Mouse (Mus musculus) adrenal gland, adult 2 months (tissue): ENCODE measurements around the gene Fank1. TPM values are rescaled to one million over a fixed set of nuclear protein-coding genes. Genes with fewer than 3 reads are reported as not detected.
A peak's percentile ranks its signal among the peaks of the same experiment; 100 is the strongest.
"Not testable (repeated sequence)": the region's sequence is repeated elsewhere in the genome, so short reads cannot be mapped to it uniquely, and the experiment has no call there.

Source experiments
- DNase-seq: peaks from one replicate; pipeline ENCODE4 v3.0.0; 2021
- polyA plus RNA-seq: library from polyadenylated mRNA; depleted of rRNA; stranded (reverse); fragments of >200 nt; gene quantifications from 2 replicates; pipeline ENCODE4 v1.2.3, GENCODE M21; 2012
- total RNA-seq, 2 experiments: library from RNA; stranded (reverse); gene quantifications; 2 replicates each; pipeline ENCODE4 v1.2.3; 2021

The Fank1 gene
- total and polyA plus RNA-seq, 3 experiments = 0.10 to 0.24 TPM; not detected in 1

DNA sequence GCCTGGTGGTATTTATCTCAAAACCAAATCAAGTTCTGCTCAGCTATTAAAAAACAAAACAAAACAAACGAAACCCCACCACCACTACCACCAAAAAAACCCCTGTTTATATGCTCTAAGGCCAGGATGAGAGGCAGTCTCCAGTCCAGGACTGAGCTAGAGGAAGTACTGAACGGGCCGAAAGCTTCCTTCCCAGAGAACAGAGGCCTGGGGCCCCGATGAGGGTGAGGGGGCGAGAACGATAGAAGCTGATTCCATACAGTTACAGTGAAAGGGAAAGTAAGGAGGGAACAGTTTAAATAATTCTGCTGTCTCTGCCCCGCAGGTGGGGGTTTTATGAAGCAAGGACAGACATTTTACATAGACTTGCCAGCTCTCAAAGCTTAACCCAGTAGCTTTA lies 52.9 kb downstream of the Fank1 start:
- DNase-seq = no peak

DNA sequence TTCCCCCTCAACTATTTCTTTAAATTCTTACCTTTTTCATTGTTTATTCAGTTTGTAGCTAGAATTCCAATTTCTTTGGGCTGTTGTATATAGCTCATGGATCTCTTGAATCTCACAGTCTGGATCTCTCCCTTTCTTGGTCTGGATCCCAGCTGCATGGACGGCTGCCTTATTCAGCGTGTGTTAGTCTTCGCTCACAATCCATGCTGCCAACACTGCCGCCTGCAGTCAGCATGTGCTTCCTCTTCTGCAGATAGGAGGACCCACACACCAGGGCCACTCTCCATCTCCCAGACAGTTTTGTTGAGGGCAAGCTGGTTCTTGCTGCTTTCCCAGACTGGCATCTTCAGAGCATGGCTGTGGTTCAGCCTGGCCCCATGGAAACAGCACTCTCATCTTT lies 62.9 kb downstream of the Fank1 start:
- no peak for DNase-seq

DNA sequence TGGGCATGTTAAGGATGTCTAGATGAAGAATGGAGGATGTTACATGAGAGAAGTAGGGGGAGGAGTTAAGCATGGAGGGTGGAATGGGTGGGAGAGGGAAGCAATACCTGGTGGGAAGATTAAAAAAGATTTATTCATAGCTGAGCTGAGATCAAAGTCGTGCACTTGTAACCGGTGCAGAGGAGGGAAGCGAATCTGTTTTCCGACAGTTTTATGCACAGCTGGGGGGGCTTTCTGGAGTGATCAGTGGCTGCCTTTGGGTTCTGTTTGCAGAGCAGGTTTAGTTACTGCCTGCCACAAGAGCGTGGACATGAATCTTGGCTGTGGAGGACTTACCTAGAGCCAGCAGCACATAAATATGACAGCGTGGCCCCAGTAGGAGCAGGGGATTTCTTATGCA lies 65.4 kb downstream of the Fank1 start:
- DNase-seq = no peak

DNA sequence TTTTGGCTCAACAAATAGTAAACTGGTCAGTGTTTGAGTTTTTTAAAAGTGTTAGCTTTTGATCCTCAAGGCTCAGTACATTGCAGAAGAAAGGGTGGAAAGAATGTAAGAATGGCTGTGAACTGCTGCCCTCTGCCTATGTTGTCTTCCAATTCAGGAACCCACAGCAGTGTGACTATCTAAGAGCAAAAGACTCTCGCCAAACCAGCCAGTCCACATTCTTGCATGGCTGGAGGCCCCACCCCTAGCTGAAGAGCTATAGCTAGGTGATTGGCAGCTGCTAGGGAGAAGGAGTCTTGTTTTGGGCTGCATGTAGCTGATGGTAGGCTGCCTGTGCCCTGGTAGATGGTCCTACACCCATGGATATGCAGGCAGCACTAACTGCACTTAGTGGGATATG lies 70.5 kb downstream of the Fank1 start:
- DNase-seq = no peak

DNA sequence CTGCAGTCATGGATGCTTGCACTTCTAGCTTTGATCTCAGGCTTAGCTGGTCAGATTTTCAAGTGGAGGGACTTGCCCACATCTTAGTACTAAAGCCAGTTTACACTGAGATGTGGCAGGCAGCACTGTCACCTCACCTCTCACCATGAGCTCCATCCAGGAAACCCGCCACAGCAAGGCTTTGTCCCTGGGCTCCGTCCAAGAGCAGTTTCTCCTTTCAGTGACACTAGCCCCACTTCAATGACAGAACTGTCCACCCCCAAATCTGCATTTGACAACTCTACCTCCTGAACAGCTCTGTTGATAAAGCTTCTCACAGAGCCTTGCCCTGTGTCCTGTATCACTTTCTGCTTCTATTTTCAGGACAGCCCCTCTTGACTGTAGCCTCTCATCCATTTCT lies 71.5 kb downstream of the Fank1 start:
- DNase-seq = no peak

DNA sequence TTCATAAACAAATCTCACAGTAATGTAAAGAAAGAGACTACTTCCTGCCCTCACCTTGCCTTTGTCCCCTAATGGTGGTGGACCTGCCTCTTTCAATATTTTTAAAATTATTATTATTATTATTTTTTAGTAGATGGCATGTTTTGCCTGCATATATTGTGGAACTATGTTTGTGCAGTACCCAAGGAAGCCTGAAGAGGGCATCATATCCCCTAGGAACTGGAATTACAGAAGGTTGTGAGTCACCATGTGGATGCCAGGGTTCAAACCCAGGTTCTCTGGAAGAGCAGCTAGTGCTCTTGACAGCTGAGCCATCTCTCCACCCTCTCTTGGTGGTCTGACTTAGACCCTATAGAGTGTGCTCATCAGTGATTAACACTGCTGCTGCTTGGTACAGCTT lies 74.1 kb downstream of the Fank1 start:
- DNase-seq = no peak

DNA sequence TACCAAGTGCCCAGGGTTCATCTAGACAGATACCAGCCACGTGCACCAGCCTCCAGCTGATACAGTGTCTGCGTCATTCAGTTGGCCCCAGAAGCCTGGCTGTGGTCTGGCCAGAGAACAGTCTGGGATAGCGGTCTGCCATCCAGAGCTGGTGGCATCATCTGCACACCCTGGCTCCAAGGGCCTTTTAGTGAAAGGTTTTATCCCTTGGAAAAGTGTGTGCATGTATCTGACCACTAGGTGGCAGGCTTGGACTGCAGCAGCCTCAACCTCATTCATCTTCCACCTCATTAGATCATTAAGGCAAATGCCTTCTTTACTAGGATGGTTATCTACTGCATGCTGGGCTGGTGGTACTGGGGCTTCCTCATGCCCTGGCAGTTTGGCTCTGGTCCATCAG lies 79.6 kb downstream of the Fank1 start:
- DNase-seq = peak; percentile 77

DNA sequence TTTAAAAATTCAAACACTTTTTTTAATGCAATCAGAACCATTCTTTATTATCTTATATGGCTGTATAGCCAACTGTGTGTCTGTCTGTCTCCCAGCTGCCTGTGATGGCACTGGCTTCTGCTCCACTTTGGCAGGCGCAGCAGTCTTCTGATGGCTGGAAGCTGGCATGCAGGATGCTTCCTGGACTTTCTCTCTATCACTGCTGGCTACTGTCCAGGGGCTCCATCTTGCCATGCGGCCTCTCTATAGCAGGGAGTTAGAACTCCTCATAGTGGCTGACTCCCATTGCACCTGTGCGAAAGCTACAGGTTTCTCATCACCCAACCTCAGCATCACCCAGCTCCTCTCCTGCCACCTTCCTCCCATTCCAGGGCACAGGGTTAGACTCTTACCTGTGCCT lies 81.8 kb downstream of the Fank1 start:
- DNase-seq = no peak

DNA sequence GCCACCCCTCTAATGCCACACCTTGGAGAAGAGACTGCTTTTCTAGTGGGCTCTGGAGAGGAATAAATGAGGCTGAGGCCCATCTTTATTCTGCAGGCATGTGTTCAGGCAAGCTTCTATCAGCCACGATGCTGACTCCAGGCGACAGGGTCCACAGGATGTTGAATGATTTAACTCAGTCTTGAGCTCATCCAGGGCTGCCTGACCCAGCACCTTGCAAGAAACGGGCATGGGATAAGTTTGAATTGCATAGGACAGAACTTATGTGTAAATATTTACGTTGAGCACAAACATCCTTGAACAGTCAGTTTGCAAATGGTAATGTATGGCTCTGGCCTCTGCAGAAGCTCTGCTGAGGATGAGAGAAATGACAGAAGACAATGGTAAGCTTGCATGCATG lies 82.9 kb downstream of the Fank1 start:
- no peak for DNase-seq

DNA sequence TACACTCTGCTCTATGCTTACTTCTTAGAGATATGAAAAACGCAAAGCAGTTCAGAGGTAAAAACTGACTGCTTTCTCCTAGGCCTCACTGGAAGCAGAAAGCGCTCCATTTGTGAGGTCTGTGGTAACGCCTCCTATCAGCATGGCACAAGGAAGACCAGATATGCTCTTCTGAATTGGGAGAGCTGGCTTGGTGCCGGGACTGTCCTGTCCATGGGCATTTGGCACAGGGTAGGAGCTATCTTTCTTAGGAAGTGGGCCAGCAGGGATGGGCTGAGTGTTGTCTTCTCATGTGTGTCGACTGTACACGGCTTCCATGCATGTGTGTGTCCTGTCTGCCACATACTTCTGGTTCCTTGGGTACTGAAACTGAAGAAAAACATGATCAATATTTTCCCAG lies 85.6 kb downstream of the Fank1 start:
- DNase-seq = no peak

DNA sequence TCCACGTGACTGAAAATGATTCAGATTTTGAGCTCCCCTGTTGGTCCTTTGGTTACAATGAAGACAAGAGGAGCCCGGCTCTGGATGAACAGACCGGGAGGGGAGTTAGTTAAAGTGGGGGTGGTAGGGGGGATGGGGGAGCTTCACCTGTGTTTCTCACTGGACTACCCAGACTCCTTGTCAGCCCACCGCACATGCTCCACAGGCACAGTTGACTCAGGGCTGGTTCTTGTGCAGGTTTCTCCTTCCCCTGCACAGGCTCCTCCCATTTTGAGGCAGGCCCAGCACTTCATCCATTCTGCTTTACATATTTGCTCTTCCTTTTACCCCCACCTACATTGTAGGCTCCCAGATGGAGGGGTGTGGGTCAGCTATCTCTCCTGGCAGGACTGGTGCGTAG lies 86.1 kb downstream of the Fank1 start:
- DNase-seq = no peak

DNA sequence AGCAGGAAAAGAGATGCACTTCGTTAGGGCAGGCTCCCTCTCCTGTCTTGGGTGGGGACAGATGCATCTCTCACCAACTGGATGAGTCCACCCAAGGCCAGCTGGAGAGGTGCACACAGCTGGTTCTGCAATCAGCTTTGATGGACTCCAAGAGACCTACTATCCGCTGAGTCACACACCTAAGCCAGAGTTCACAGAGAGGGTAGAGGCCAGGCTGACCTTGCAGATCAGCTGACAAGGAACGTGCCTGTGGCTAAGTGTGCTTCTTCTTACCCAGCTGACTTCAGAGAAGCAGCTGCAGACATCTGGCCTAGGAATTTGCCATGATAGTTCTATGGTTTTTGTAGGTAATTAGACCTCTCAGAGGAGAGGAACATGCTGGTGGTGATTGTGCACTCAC lies 86.5 kb downstream of the Fank1 start:
- peak; percentile 43 for DNase-seq

DNA sequence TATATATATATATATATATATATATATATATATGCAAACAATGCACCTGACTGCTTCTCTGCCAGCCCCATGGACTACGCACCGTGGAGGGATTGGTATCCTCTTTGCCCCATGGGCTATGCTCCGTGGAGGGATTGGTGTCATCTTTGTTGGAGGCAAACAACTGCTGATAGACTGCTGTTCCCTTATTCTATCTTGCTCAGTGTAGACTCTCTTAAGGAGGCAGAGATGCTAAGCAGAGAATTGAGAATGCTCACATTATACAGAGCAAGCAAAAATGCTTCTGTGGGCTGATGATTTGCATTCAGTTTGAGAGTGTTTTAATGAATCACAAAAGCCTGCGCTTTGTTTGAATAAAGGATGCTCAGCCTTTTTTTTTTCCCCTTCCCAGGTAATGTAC lies 87.0 kb downstream of the Fank1 start:
- no peak for DNase-seq

DNA sequence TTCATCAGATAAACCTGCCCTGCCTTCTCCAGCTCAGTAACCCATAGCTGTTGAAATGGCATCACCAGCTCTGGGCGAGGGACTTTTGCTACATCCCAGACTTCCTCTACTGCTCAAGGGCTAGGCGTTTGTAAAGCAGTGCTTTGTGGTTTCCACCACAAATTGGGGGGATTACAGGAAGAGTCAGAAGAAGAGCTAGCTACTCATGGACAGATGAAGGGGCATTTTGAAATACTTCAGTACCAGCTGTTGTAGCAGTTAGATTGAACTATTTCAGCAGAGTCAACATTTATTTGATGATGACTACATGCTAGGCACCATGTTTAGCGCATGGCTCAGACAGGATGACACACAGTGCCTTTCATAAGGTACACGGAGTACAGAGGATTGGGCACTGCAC lies 93.6 kb downstream of the Fank1 start:
- DNase-seq = no peak

DNA sequence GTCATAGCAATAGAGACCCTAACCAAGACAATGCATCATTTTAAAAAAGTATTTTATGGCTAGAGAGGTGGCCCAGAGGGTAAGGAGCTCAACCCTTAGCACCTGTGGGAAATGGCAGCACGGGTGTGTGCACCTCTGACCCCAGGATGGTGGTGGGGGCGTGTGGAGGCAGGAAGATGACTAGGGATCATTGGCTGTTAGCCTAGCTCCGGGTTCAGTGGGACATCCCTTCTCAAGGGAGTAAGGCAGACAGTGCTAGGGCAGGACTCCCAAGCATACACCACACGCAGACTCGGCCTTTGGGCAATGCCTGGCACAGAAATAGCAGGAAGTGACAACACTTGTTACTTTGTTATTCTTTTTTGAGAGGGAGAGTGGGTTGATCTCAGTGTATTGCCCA lies 96.0 kb downstream of the Fank1 start:
- no peak for DNase-seq

DNA sequence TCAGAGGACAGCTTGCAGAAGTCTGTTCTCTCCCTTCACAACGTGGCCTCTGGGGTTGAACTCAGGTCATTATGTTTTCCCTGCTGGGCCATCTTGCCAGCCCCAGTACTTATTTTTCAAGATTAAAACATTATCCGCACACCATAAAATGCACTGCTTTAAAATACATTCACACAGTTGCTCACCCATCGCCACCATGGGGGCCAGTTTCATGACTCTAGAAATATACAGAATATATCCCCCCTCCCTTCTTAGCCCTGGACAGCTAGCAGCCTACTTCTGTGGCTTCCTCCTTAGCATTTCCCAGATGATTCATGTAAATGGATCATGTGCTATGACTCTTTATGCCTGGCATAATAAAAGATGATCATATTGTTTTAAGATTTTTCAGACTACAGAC lies 99.5 kb downstream of the Fank1 start:
- no peak for DNase-seq

DNA sequence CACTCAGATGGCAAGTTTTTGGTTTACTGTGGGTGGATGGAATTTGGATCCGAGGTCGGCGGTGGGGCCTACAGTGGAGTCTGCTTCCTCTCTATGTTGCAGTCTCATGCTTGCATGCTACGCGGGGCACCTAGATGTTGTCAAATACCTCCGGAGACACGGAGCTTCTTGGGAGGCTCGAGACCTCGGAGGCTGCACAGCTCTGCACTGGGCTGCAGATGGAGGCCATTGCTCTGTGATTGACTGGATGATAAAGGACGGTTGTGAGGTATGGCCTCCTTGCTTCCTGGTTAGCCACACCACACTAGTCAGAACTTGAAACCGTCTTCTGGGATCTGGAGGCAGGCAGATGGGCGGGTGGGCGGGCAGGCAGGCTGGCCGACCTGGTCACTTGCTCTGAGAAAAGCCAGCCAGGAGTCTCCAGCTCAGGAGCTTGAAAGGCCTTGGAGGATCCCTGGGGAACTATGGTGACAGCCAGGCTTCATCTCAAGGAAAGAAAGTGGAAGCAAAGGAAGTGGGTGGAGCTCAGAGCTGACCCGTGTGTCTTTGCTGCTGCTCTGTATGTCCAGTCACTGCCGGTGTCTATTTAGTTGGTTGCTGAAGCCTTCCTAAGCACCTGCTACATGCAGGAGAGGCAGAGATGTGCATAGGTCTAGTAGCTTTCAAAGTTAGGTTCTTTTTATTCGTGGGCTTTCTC lies 100.1 kb downstream of the Fank1 start:
- no peak for DNase-seq

DNA sequence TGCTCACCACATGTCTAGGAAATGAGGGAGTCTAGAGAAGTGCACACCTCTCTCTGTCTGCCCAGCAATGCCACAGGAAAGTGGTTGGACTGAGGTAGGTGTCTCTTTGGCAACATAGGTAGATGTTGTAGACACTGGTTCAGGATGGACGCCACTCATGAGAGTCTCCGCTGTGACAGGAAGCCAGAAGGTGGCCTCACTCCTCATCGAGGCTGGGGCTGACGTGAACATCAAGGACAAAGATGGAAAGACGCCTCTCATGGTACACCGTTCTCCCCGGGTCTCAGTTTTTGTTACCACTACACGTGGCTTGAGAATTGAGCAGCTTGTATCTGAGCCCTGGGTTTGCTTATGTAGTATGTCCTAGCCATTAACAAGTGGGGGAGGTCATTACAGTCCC lies 103.1 kb downstream of the Fank1 start:
- no peak for DNase-seq

DNA sequence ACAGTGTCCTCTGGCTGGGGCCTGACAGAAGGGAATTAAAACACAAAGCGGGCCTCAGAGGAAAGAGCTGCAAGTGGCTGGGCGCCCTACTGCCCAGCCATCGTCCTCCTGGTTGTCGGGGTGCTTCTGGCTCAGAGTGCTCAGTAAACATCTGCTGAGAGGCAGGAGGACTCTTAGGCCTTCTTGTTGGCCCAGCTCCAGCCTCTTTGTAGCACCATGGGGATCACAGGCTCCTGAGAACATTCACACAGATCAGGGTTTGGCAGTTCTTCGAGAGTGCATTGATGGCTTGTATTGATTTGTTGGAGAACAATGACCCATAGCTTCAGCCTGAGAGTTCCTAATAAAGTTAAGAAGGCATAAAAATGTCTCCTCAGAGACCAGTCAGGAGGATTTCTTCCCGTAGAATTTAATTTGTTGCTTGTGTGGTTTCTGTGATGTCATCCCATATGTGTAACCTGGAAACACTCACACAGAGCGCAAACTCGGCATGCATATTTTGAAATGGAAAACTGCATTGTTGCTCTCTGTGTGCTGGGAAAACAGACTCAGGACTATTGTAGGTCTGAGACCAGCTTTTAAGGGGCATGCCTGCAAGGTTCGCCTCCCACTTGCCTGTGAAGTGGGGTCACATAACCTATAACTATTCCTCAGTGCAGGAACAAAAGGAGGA lies 108.2 kb downstream of the Fank1 start:
- DNase-seq = not testable (repeated sequence)

DNA sequence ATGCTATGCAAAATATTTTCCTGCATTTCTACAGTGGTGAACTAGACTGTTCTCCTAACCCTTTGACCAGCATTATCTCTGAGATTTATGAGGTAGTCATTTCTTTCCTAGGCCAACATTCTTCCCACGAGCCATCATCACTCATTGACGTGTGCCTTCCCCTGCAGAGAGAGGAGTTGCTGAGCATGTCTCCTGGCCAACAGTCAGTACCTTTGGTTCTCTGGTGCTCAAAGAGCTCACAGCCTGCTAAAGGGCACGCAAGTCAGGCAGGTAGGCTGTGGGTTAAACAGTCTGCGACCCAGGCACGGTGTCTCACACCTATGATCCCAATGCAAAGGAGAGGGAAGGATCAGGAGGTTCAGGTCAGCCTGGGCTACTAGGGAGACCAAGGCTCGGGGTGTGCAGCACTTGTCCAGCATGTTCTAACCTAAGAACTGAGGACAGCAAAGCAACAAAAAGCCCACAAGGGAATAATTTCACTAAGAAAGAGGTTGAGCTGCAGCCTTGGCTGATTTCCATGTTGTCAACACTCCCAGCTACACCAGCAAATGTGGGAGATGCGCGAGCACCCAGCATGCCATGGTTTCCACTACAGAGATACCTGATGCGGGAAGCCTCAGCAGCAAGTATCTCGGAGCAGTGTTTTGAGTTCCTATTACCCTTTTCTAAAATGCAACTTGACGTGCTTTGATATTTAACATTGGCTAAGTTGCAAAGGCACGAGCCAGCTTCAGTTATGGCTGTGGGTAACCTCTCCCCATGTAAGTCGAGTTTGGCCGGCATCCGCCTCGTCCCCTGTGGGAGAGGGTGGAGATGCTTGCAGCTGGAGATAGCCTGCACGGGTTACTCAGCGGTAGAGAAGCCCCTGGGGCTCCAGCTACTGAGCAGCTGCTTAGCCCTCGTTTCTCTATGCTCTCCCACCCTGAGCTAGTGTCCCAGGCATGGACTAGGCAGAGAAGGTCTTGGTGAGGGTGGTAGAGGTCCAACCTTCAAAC lies 112.6 kb downstream of the Fank1 start:
- peak; percentile 33 for DNase-seq

DNA sequence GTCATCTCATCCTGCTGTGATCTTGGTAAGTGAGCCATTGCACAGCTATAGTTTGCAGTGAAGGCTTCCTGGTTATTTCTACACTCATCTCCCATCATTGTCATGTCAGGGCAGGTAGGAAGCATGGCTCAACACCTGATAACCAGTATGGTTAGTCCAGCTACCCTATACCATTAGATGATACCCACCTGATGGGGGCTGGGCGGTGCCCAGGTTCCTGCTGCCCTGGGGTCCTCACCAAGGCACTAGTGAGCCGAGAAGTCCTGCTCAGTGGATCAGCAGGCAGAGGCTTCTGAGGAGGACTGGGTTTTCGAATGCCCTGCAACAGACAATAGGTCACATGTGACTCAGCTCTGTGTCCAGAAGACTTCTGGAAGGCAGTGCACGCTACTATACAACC lies 113.3 kb downstream of the Fank1 start:
- DNase-seq = no peak

DNA sequence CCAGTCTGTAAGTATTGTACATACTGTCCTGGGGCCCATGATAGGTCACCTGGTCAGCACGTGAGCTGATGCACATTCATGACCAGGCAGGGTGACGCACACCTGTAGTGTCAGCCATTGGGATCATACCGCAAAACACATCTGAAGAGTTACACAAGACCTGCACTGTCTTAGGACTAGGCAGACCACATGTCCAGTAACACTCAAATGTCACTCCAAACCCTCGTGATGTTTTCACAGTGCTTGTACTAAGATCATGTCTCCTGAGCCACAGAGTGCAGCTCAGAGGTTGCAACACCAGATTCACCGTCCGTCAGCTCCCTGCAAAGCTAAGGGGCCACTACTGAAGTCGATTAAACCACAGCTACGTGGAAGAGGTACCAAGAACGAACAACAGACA lies 114.6 kb downstream of the Fank1 start:
- DNase-seq = no peak

DNA sequence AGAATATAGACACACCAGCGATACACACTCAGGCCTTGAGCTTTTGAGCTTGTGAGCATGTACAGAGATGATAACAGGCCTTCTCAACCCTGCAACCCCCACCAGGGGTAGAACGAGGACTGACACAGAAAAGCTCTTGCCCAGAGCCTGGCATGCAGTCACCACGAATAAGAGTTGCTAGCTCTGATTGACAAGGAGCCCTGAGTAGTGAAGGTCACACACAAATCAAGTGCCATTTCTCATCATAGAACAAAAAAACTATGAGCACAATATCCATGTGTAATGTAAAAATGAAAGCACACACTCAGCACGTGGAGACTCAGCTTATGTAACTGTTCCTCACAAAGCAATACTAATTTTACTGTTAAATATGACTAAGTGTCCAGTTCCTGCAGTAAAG lies 115.1 kb downstream of the Fank1 start:
- DNase-seq = peak; percentile 33
